ENCODE assay signal across 21 mouse cellular contexts in genomic region chr13:43891928-43892327, GRCm38 (mm10).
DNase-seq lines count a peak whose midpoint lies in the region; ATAC-seq lines count a peak whose summit lies in the region.
"Had no signal": no experiment of that assay in that cellular context is flagged by ENCODE, and none has a peak within 500 bp of the region (broad histone marks: within the 10 kb centered on the region; RNA-seq: fewer than 3 reads in every experiment).

No protein-coding gene starts in this region.

- H3K36me3 ChIP-seq in lung, embryonic 16.5 days (ENCODE audit: control insufficient read depth, insufficient read depth, low read length) = no peaks in the 10 kb centered on the region
- H3K36me3 ChIP-seq in limb, embryonic 15.5 days = no peaks in the 10 kb centered on the region

- WGBS in lung, embryonic 16.5 days = 62% methylated on average over 3 of the region's 3 CpGs
- 35% methylated on average over 3 of the region's 3 CpGs for WGBS in limb, embryonic 15.5 days

- no peak overlapping the region for H3K4me3 ChIP-seq in lung, embryonic 16.5 days (ENCODE audit: low read length)
- H3K4me3 ChIP-seq in limb, embryonic 15.5 days = no peak overlapping the region
- H3K4me3 ChIP-seq: heart, adult 2 months; myocyte had no signal

- no peaks in the 10 kb centered on the region for H3K4me1 ChIP-seq in lung, embryonic 16.5 days (replicated peaks; ENCODE audit: control insufficient read depth, insufficient read depth, low read length)
- peaks cover 5% of the 10 kb centered on the region; the same call in 1 of the 2 replicates for H3K4me1 ChIP-seq in limb, embryonic 15.5 days

- H3K27ac ChIP-seq in lung, embryonic 16.5 days (ENCODE audit: low read length) = no peak overlapping the region
- H3K27ac ChIP-seq in limb, embryonic 15.5 days = 0 out of 2 replicates have a peak overlapping the region, but pooled peaks have one; percentile 22
- H3K27ac ChIP-seq: heart, adult 2 months had no signal

- no peak overlapping the region for H3K4me2 ChIP-seq in lung, embryonic 16.5 days (ENCODE audit: low read depth, low read length)
- H3K4me2 ChIP-seq in limb, embryonic 15.5 days = no peak overlapping the region
- H3K4me2 ChIP-seq: liver, embryonic 11.5 days had no signal

- no peak overlapping the region for H3K9ac ChIP-seq in lung, embryonic 16.5 days (ENCODE audit: low read length)
- H3K9ac ChIP-seq in limb, embryonic 15.5 days = no peak overlapping the region

- peak; percentile 61; the same call in 1 of the 2 replicates for ATAC-seq in lung, embryonic 16.5 days (ENCODE audit: low read depth)
- ATAC-seq in limb, embryonic 15.5 days (ENCODE audit: insufficient number of reproducible peaks, low FRiP score, low TSS enrichment, low read depth) = no peak
- ATAC-seq: inflammation-experienced regulatory T-cells, adult 6 months had no signal

- 0 out of 2 replicates have a peak, but pooled peaks cover 3% of the 10 kb centered on the region for H3K9me3 ChIP-seq in lung, embryonic 16.5 days (ENCODE audit: control insufficient read depth, low read length)
- H3K9me3 ChIP-seq in limb, embryonic 15.5 days = no peaks in the 10 kb centered on the region; the same call in 1 of the 2 replicates

- no peaks in the 10 kb centered on the region for H3K27me3 ChIP-seq in lung, embryonic 16.5 days (ENCODE audit: control insufficient read depth, insufficient read depth, low read depth, low read length)
- no peaks in the 10 kb centered on the region for H3K27me3 ChIP-seq in limb, embryonic 15.5 days

- DNase-seq in heart, adult 11 months = peak; percentile 87
- no peak for DNase-seq in heart, postnatal 4 days
- no peak for DNase-seq in lung, postnatal 4 days
- peak; percentile 78 for DNase-seq in forelimb bud, embryonic 11.5 days (ENCODE audit: low read depth, low spot score)
- DNase-seq in frontal cortex, postnatal 36 days (ENCODE audit: low spot score in 2 of 2) = no peak
- no peak for DNase-seq in yolk sac, embryonic 10.5 days (ENCODE audit: low spot score)
- DNase-seq: adrenal gland, postnatal 25 days; B cell, adult 2 months; cerebellum, adult 11-12 months; cerebellum, postnatal 14 days; gastrocnemius, postnatal 14 days; lung, adult 18-20 months; midbrain, embryonic 14.5 days; right cerebral cortex, postnatal 14 days; thymus, postnatal 14 days had no signal

Comparison
In these comparisons a context has a peak if more than half of its experiments do, and no peak if none do; other contexts are left out.
1. DNase-seq: peak in heart, adult 11 months (single experiment) and forelimb bud, embryonic 11.5 days (single experiment); none in heart, postnatal 4 days (single experiment), lung, postnatal 4 days (0 of 2), frontal cortex, postnatal 36 days (0 of 2) and yolk sac, embryonic 10.5 days (single experiment).